In genomic region chr1:155048947-155049346, GRCm38 (mm10) we compare ENCODE assay signal across 9 mouse cellular contexts. TPM values are rescaled to one million over a fixed set of nuclear protein-coding genes. Genes with fewer than 3 reads are reported as not detected.
DNase-seq lines count a peak whose midpoint lies in the region; ATAC-seq and TF ChIP-seq lines count a peak whose summit lies in the region.
"Had no signal": no experiment of that assay in that cellular context is flagged by ENCODE, and none has a peak within 500 bp of the region (broad histone marks: within the 10 kb centered on the region; RNA-seq: fewer than 3 reads in every experiment).

No protein-coding gene starts in this region.

- TF ChIP-seq EP300 in lung, postnatal 0 days (IDR thresholded peaks at IDR 0.05) = no peak

- 1% methylated on average over 5 of the region's 5 CpGs for WGBS in cerebellum, adult 2 months
- WGBS in hindbrain, embryonic 10.5 days = 7% methylated on average over 5 of the region's 5 CpGs
- WGBS in lung, postnatal 0 days = 4% methylated on average over 5 of the region's 5 CpGs

- no peaks in the 10 kb centered on the region for H3K36me3 ChIP-seq in ES-E14 (ENCODE audit: control insufficient read depth, insufficient read depth, low read length, poor library complexity, severe bottlenecking)
- H3K36me3 ChIP-seq in hindbrain, embryonic 10.5 days = no peaks in the 10 kb centered on the region
- H3K36me3 ChIP-seq in lung, postnatal 0 days (ENCODE audit: insufficient read depth, low read length) = no peaks in the 10 kb centered on the region
- H3K36me3 ChIP-seq: lung, embryonic 15.5 days had no signal

- peaks cover 2 to 17% of the 10 kb centered on the region in 2 experiments; a peak in 3 of 4 replicates for H3K4me1 ChIP-seq in ES-E14 (ENCODE audit: control insufficient read depth in 2 of 2, insufficient read depth in 2 of 2, low read length in 2 of 2, poor library complexity in 1 of 2)
- peaks cover 17% of the 10 kb centered on the region for H3K4me1 ChIP-seq in cerebellum, adult 2 months (ENCODE audit: control insufficient read depth, insufficient read depth, low read length)
- peaks cover 47% of the 10 kb centered on the region for H3K4me1 ChIP-seq in hindbrain, embryonic 10.5 days (replicated peaks)
- peaks cover 15% of the 10 kb centered on the region; the same call in 1 of the 2 replicates for H3K4me1 ChIP-seq in lung, postnatal 0 days (ENCODE audit: insufficient read depth, low read depth, low read length)

- H3K4me2 ChIP-seq in lung, postnatal 0 days (replicated peaks; ENCODE audit: low read depth, low read length) = no peak overlapping the region
- H3K4me2 ChIP-seq: lung, embryonic 15.5 days had no signal

- DNase-seq in ES-E14 (ENCODE audit: low read depth, low spot score) = peak; percentile 79
- peak; percentile 87 to 95 for DNase-seq in cerebellum, adult 2 months
- DNase-seq in forelimb bud, embryonic 11.5 days (ENCODE audit: low read depth, low spot score) = peak; percentile 86
- peak; percentile 89 for DNase-seq in hindbrain, embryonic 10.5 days (ENCODE audit: low spot score)
- DNase-seq in layer of hippocampus, adult 9-10 months (ENCODE audit: low spot score) = peak; percentile 96
- DNase-seq in lung, postnatal 0 days (ENCODE audit: low spot score) = peak; percentile 93
- DNase-seq in ovary, postnatal 10 days (ENCODE audit: low spot score) = peak; percentile 96
- DNase-seq in thymus, postnatal 10 days (ENCODE audit: low spot score in 2 of 2) = peak; percentile 88 to 98

- H3K9ac ChIP-seq in ES-E14 (ENCODE audit: insufficient read depth, low read depth, low read length, poor library complexity, severe bottlenecking) = no peak overlapping the region
- H3K9ac ChIP-seq in lung, postnatal 0 days (replicated peaks; ENCODE audit: low read depth) = no peak overlapping the region
- H3K9ac ChIP-seq: lung, embryonic 15.5 days had no signal

- no peaks in the 10 kb centered on the region for H3K9me3 ChIP-seq in ES-E14 (ENCODE audit: control insufficient read depth, insufficient read depth, low read depth, low read length)
- no peaks in the 10 kb centered on the region for H3K9me3 ChIP-seq in hindbrain, embryonic 10.5 days
- no peaks in the 10 kb centered on the region for H3K9me3 ChIP-seq in lung, postnatal 0 days (ENCODE audit: low read length)
- H3K9me3 ChIP-seq: lung, embryonic 15.5 days had no signal

- H3K27me3 ChIP-seq in cerebellum, adult 2 months (ENCODE audit: control insufficient read depth, insufficient read depth, low read length) = no peaks in the 10 kb centered on the region
- H3K27me3 ChIP-seq in hindbrain, embryonic 10.5 days (ENCODE audit: insufficient read depth, poor library complexity, severe bottlenecking) = 0 out of 2 replicates have a peak, but pooled peaks cover 3% of the 10 kb centered on the region
- H3K27me3 ChIP-seq in lung, postnatal 0 days (replicated peaks; ENCODE audit: insufficient read depth, low read length) = no peaks in the 10 kb centered on the region
- H3K27me3 ChIP-seq: lung, embryonic 15.5 days had no signal

- in situ Hi-C loops in ES-E14 (cut with MboI; ENCODE audit: low sequenced_read_pairs in 2 of 2, unreplicated experiment in 2 of 2) = loop anchor here in 1 of 2 experiments (25.0 kb wide), 1 partner anchor 463 kb away; no protein-coding TSS in a partner anchor

- no peak for TF ChIP-seq POLR2A in cerebellum, adult 2 months (IDR thresholded peaks at IDR 0.05; ENCODE audit: borderline replicate concordance, insufficient read depth, low read length)

- no peak overlapping the region for H3K4me3 ChIP-seq in ES-E14 (ENCODE audit: insufficient read depth in 1 of 2, low read depth in 1 of 2, low read length in 2 of 2, poor library complexity in 1 of 2, severe bottlenecking in 1 of 2)
- H3K4me3 ChIP-seq in cerebellum, adult 2 months (replicated peaks; ENCODE audit: insufficient read depth, low read depth, low read length) = no peak overlapping the region
- no peak overlapping the region for H3K4me3 ChIP-seq in hindbrain, embryonic 10.5 days
- no peak overlapping the region for H3K4me3 ChIP-seq in lung, postnatal 0 days (ENCODE audit: low read depth, low read length)
- H3K4me3 ChIP-seq: lung, embryonic 15.5 days had no signal

- peak; percentile 60 for ATAC-seq in lung, postnatal 0 days

- TF ChIP-seq CTCF in cerebellum, adult 2 months (IDR thresholded peaks at IDR 0.05; ENCODE audit: borderline replicate concordance, insufficient read depth, low read depth, low read length) = peak; percentile 99
- peak; percentile 99 for TF ChIP-seq CTCF in lung, postnatal 0 days (IDR thresholded peaks at IDR 0.05)

- no peak overlapping the region for H3K27ac ChIP-seq in ES-E14 (ENCODE audit: insufficient read depth, low read depth, low read length, poor library complexity, severe bottlenecking)
- no peak overlapping the region for H3K27ac ChIP-seq in cerebellum, adult 2 months (ENCODE audit: insufficient read depth, low read length)
- H3K27ac ChIP-seq in hindbrain, embryonic 10.5 days = peak overlapping the region; percentile 78; the same call in 1 of the 2 replicates
- H3K27ac ChIP-seq in lung, postnatal 0 days (ENCODE audit: low read length) = no peak overlapping the region
- H3K27ac ChIP-seq: lung, embryonic 15.5 days had no signal

TF ChIP-seq in ES-E14, 5 proteins besides CTCF, POLR2A, EP300 and RAD21:
- no peak for TF ChIP-seq HCFC1 (IDR thresholded peaks at IDR 0.05; ENCODE audit: borderline replicate concordance, insufficient read depth, low read length)
- peak; percentile 92 for TF ChIP-seq ZC3H11A (IDR thresholded peaks at IDR 0.05; ENCODE audit: borderline replicate concordance, low read depth, low read length)
TF ChIP-seq in ES-E14: peak in this region for 1.

RNA-seq across cellular contexts. Expression of gene Ier5, which starts 50.5 kb away (rescaled TPM):
- total RNA-seq in ES-E14 (2012; rRNA removed) = 7.2 and 11.7 TPM in 2 replicates
- 13.0 and 13.7 TPM in 2 replicates for polyA plus RNA-seq in cerebellum, adult 2 months (2012; rRNA removed)
- 4.1 and 7.0 TPM in 2 replicates for polyA plus RNA-seq in hindbrain, embryonic 10.5 days (2016; fragmentation: Nextera tagmentation; extraction: Ambion mirVana)
- polyA plus RNA-seq in lung, postnatal 0 days (2015; fragmentation: Nextera tagmentation; extraction: Ambion mirVana) = 10.9 and 15.3 TPM in 2 replicates
